Mouse (Mus musculus): Measurements from ENCODE around the gene Fbxo22. TPM values are rescaled to one million over a fixed set of nuclear protein-coding genes. Genes with fewer than 3 reads are reported as not detected.

Fbxo22 gene
- 43.6 to 51.0 TPM (median 46.4 TPM) in 4 replicates for total RNA-seq (2023)

GRCm38 (mm10) chr9:55208790-55209481 is at the start of gene Fbxo22:
TSS of gene Fbxo22 (plus strand) at chr9:55208925.

Other genes starting within 250 kb of the Fbxo22 start
- gene Chrna5, start 228.0 kb upstream of the Fbxo22 start, total RNA-seq (2023) = not detected in 4 replicates
- not detected in 4 replicates for gene Chrna3, start 182.4 kb upstream of the Fbxo22 start, total RNA-seq (2023)
- gene Chrnb4, start 160.1 kb upstream of the Fbxo22 start, total RNA-seq (2023) = not detected in 4 replicates
- gene Ube2q2, start 60.1 kb upstream of the Fbxo22 start, total RNA-seq (2023) = 27.8 to 34.3 TPM (median 31.9 TPM) in 4 replicates
- gene Nrg4, start 117.9 kb downstream of the Fbxo22 start, total RNA-seq (2023) = 0.33 to 0.98 TPM (median 0.81 TPM) in 3 of 4 replicates, not detected in the other
- gene Tmem266, start 118.0 kb downstream of the Fbxo22 start, total RNA-seq (2023) = not detected in 4 replicates